Mouse (Mus musculus) MEL (cell line): Measurements from ENCODE around the gene Cd200r3. TPM values are rescaled to one million over a fixed set of nuclear protein-coding genes. Genes with fewer than 3 reads are reported as not detected.

ENCODE experiments used
- DNase-seq: peaks from one replicate; pipeline ENCODE4 v3.0.0; 2011; ENCODE audit warnings: low read depth, low spot score
- H3K27ac ChIP-seq: 2 replicates; pipeline ENCODE4 v1.5.1; 2012; ENCODE audit warnings: low read depth, mild to moderate bottlenecking, control low read depth, low read length, moderate library complexity; ENCODE audit not compliant: control insufficient read depth
- H3K27me3 ChIP-seq, 2 experiments: fragments of 150-350 bp in 1 of 2; sonication (generic) in 1 of 2; 2 replicates each; pipeline ENCODE4 v1.6.1; 2012; ENCODE audit warnings: low read length in 2 of 2, mild to moderate bottlenecking in 2 of 2, improper control_type of control experiment in 1 of 2, moderate library complexity in 1 of 2; ENCODE audit not compliant: insufficient read depth in 2 of 2, control insufficient read depth in 1 of 2
- H3K36me3 ChIP-seq, 2 experiments: 2 replicates each; pipeline ENCODE4 v1.6.1; 2012 to 2014; ENCODE audit warnings: low read length in 2 of 2, improper control_type of control experiment in 1 of 2, inconsistent platforms in 1 of 2, mild to moderate bottlenecking in 1 of 2; ENCODE audit not compliant: insufficient read depth in 2 of 2, control insufficient read depth in 1 of 2
- H3K4me1 ChIP-seq, 2 experiments: fragments of 150-350 bp in 1 of 2; sonication (generic) in 1 of 2; 2 replicates each; pipeline ENCODE4 v1.6.1; 2012; ENCODE audit warnings: low read length in 2 of 2, improper control_type of control experiment in 1 of 2, mild to moderate bottlenecking in 1 of 2; ENCODE audit not compliant: insufficient read depth in 2 of 2, control insufficient read depth in 1 of 2
- H3K4me3 ChIP-seq, 2 experiments: fragments of 150-350 bp in 1 of 2; sonication (generic) in 1 of 2; 2 replicates each; pipeline ENCODE4 v1.5.1; 2012; ENCODE audit warnings: low read depth in 2 of 2, low read length in 2 of 2, mild to moderate bottlenecking in 2 of 2, moderate library complexity in 2 of 2, control low read depth in 1 of 2, improper control_type of control experiment in 1 of 2; ENCODE audit not compliant: control insufficient read depth in 1 of 2, insufficient read depth in 1 of 2
- H3K79me2 ChIP-seq: 2 replicates; pipeline ENCODE4 v1.6.1; 2012; ENCODE audit warnings: mild to moderate bottlenecking, low read length, moderate library complexity; ENCODE audit not compliant: control insufficient read depth, poor library complexity, insufficient read depth
- H3K9ac ChIP-seq: 2 replicates; pipeline ENCODE4 v1.6.1; 2012; ENCODE audit warnings: low read depth, mild to moderate bottlenecking, control low read depth, low read length, moderate library complexity; ENCODE audit not compliant: control insufficient read depth, poor library complexity, severe bottlenecking
- H3K9me3 ChIP-seq: fragments of 150-350 bp; sonication (generic); replicated peaks from 2 replicates; pipeline ENCODE4 v1.6.1; 2012; ENCODE audit warnings: mild to moderate bottlenecking, low read length, improper control_type of control experiment, moderate library complexity; ENCODE audit not compliant: insufficient read depth
- BHLHE40 ChIP-seq: IDR thresholded peaks from 2 replicates; pipeline ENCODE4 v1.6.1; 2012; ENCODE audit warnings: low read depth, mild to moderate bottlenecking, inconsistent platforms, low read length, improper control_type of control experiment, borderline replicate concordance
- CHD1 ChIP-seq: IDR thresholded peaks from 2 replicates; pipeline ENCODE4 v1.6.1; 2012; ENCODE audit warnings: low read depth, mild to moderate bottlenecking, inconsistent platforms, low read length, improper control_type of control experiment
- CTCF ChIP-seq, 3 experiments: IDR thresholded peaks in 2 of 3; conservative IDR thresholded peaks in 1 of 3; 2 replicates each; pipeline ENCODE4 v1.5.1; 2011 to 2012; ENCODE audit warnings: low read length in 3 of 3, low read depth in 2 of 3, mild to moderate bottlenecking in 2 of 3, improper control_type of control experiment in 1 of 3, inconsistent platforms in 1 of 3, mixed read lengths in 1 of 3, moderate library complexity in 1 of 3; ENCODE audit not compliant: control insufficient read depth in 1 of 3, insufficient read depth in 1 of 3, poor library complexity in 1 of 3, severe bottlenecking in 1 of 3
- E2F4 ChIP-seq: IDR thresholded peaks from 2 replicates; pipeline ENCODE4 v1.6.1; 2011; ENCODE audit warnings: low read depth, low read length, improper control_type of control experiment, borderline replicate concordance
- ELF1 ChIP-seq: IDR thresholded peaks from 2 replicates; pipeline ENCODE4 v1.6.1; 2014; ENCODE audit warnings: low read depth, mild to moderate bottlenecking, inconsistent platforms, low read length, improper control_type of control experiment, moderate library complexity
- EP300 ChIP-seq, 2 experiments: IDR thresholded peaks; 2 replicates each; pipeline ENCODE4 v1.6.1; 2011; ENCODE audit warnings: improper control_type of control experiment in 2 of 2, low read length in 2 of 2, low read depth in 1 of 2, mild to moderate bottlenecking in 1 of 2
- ETS1 ChIP-seq: IDR thresholded peaks from 2 replicates; pipeline ENCODE4 v1.6.1; 2012; ENCODE audit warnings: low read depth, mild to moderate bottlenecking, inconsistent platforms, low read length, improper control_type of control experiment, moderate library complexity
- GABPA ChIP-seq: IDR thresholded peaks from 2 replicates; pipeline ENCODE4 v1.6.1; 2012; ENCODE audit warnings: low read depth, mild to moderate bottlenecking, inconsistent platforms, low read length, improper control_type of control experiment, moderate library complexity
- GATA1 ChIP-seq: IDR thresholded peaks from 2 replicates; pipeline ENCODE4 v1.6.1; 2011; ENCODE audit warnings: low read depth, low read length, improper control_type of control experiment
- HCFC1 ChIP-seq: IDR thresholded peaks from 2 replicates; pipeline ENCODE4 v1.6.1; 2012; ENCODE audit warnings: low read depth, mild to moderate bottlenecking, inconsistent platforms, low read length, improper control_type of control experiment, moderate library complexity
- KAT2A ChIP-seq: conservative IDR thresholded peaks from 2 replicates; pipeline ENCODE4 v1.6.1; 2012; ENCODE audit warnings: low read depth, low read length, improper control_type of control experiment, inconsistent platforms
- MAFK ChIP-seq: IDR thresholded peaks from 2 replicates; pipeline ENCODE4 v1.6.1; 2011; ENCODE audit warnings: low read depth, mild to moderate bottlenecking, low read length, improper control_type of control experiment, borderline replicate concordance
- MAX ChIP-seq: IDR thresholded peaks from 2 replicates; pipeline ENCODE4 v1.6.1; 2011; ENCODE audit warnings: low read length, improper control_type of control experiment
- MEF2A ChIP-seq: IDR thresholded peaks from 2 replicates; pipeline ENCODE4 v1.6.1; 2014; ENCODE audit warnings: low read depth, mild to moderate bottlenecking, inconsistent platforms, low read length, improper control_type of control experiment; ENCODE audit not compliant: poor library complexity, insufficient replicate concordance, severe bottlenecking; ENCODE audit errors: extremely low read depth
- MXI1 ChIP-seq: IDR thresholded peaks from 2 replicates; pipeline ENCODE4 v1.6.1; 2011; ENCODE audit warnings: mild to moderate bottlenecking, low read depth, low read length, improper control_type of control experiment
- MYB ChIP-seq: IDR thresholded peaks from 2 replicates; pipeline ENCODE4 v1.6.1; 2011; ENCODE audit warnings: mild to moderate bottlenecking, low read depth, low read length, improper control_type of control experiment
- MYC ChIP-seq: IDR thresholded peaks from 2 replicates; pipeline ENCODE4 v1.6.1; 2011; ENCODE audit warnings: low read depth, mild to moderate bottlenecking, low read length, improper control_type of control experiment, moderate library complexity
- NELFE ChIP-seq: IDR thresholded peaks from 2 replicates; pipeline ENCODE4 v1.6.1; 2011; ENCODE audit warnings: low read depth, low read length, improper control_type of control experiment
- POLR2AphosphoS2 ChIP-seq: IDR thresholded peaks from 2 replicates; pipeline ENCODE4 v1.6.1; 2011; ENCODE audit warnings: low read length, improper control_type of control experiment
- POLR2AphosphoS5 ChIP-seq: IDR thresholded peaks from 2 replicates; pipeline ENCODE4 v1.6.1; 2012; ENCODE audit warnings: low read depth, borderline replicate concordance, mild to moderate bottlenecking, inconsistent platforms, low read length, moderate library complexity, mixed read lengths
- RCOR1 ChIP-seq: IDR thresholded peaks from 2 replicates; pipeline ENCODE4 v1.6.1; 2012; ENCODE audit warnings: low read depth, mild to moderate bottlenecking, inconsistent platforms, low read length, improper control_type of control experiment
- SIN3A ChIP-seq: IDR thresholded peaks from 2 replicates; pipeline ENCODE4 v1.6.1; 2012; ENCODE audit warnings: low read length, improper control_type of control experiment, inconsistent platforms
- TAL1 ChIP-seq: IDR thresholded peaks from 2 replicates; pipeline ENCODE4 v1.6.1; 2012; ENCODE audit warnings: mild to moderate bottlenecking, inconsistent platforms, low read length, moderate library complexity, mixed read lengths
- TBP ChIP-seq: IDR thresholded peaks from 2 replicates; pipeline ENCODE4 v1.8.0; 2011; ENCODE audit warnings: low read depth, low read length, improper control_type of control experiment
- TCF12 ChIP-seq: IDR thresholded peaks from 2 replicates; pipeline ENCODE4 v1.6.1; 2014; ENCODE audit warnings: low read depth, mild to moderate bottlenecking, inconsistent platforms, low read length, improper control_type of control experiment, moderate library complexity
- USF1 ChIP-seq: IDR thresholded peaks from 2 replicates; pipeline ENCODE4 v1.6.1; 2014; ENCODE audit warnings: low read depth, mild to moderate bottlenecking, inconsistent platforms, low read length, improper control_type of control experiment, moderate library complexity
- ZC3H11A ChIP-seq: IDR thresholded peaks from 2 replicates; pipeline ENCODE4 v1.6.1; 2012; ENCODE audit warnings: low read depth, mild to moderate bottlenecking, inconsistent platforms, low read length, improper control_type of control experiment
- ZMIZ1 ChIP-seq: IDR thresholded peaks from 2 replicates; pipeline ENCODE4 v1.6.1; 2012; ENCODE audit warnings: low read depth, mild to moderate bottlenecking, inconsistent platforms, low read length, improper control_type of control experiment, moderate library complexity
- ZNF384 ChIP-seq: IDR thresholded peaks from 2 replicates; pipeline ENCODE4 v1.6.1; 2012; ENCODE audit warnings: low read depth, mild to moderate bottlenecking, inconsistent platforms, low read length, improper control_type of control experiment
- polyA plus RNA-seq, 2 experiments: library from polyadenylated mRNA; stranded (reverse) in 1 of 2; unstranded in 1 of 2; fragments of >175 nt in 1 of 2; fragments of >200 nt in 1 of 2; gene quantifications; 2 replicates each; pipeline versions ENCODE4 v1.2.1 to v1.2.4; 2012; ENCODE audit warnings: low replicate concordance in 2 of 2, low read depth in 1 of 2; ENCODE audit not compliant: insufficient read length in 2 of 2, insufficient read depth in 1 of 2, missing spikeins in 1 of 2
- total RNA-seq: library from RNA; depleted of rRNA; stranded (reverse); fragments of 300-350 nt; gene quantifications from 2 replicates; pipeline ENCODE4 v1.2.3, GENCODE M21; 2012

Gene Cd200r3
- total and polyA plus RNA-seq, 3 experiments, result 0.46 TPM; not detected in 1

DNA sequence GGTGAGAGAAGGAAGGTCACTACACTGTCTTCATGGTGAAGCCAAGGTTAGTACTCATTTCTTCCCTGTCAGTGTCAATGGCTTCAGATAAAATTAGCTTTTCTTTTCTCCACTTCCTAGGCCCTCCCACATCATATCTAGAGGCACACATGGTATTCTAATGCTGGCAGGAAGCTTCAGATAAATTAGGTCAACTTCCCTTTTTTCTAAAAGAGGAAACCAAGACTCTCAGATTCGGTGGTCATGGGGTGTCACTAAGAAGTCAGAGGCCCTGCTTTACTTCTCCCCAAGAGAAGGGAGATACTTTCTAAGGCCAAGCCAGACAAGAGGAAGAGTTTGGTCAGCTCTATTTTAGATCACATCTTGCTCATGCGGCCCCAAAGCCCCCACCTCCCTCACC, 19.3 kb downstream of the Cd200r3 start:
- peak overlapping the region; percentile 27; the same call in 1 of the 2 replicates for H3K27ac ChIP-seq
- peaks cover 0 to 32% of the 10 kb centered on the region in 2 experiments; a peak in 2 of 4 replicates for H3K4me1 ChIP-seq
- peak; percentile 92 for DNase-seq
- H3K79me2 ChIP-seq, result no peaks in the 10 kb centered on the region
- H3K36me3 ChIP-seq, result peaks cover 0 to 36% of the 10 kb centered on the region in 2 experiments; a peak in 2 of 4 replicates
- H3K4me3 ChIP-seq, result no peak overlapping the region
- H3K9ac ChIP-seq, result no peak overlapping the region
- H3K9me3 ChIP-seq, result no peaks in the 10 kb centered on the region
- TF ChIP-seq MAFK, result peak; percentile 59; the same call in 1 of the 2 replicates
- no peak for TF ChIP-seq ZC3H11A
- TF ChIP-seq HCFC1, result peak; percentile 48; the same call in 1 of the 2 replicates
- no peak for TF ChIP-seq ZMIZ1
- no peak for TF ChIP-seq POLR2AphosphoS2
- no peak for TF ChIP-seq ZNF384
- TF ChIP-seq MEF2A, result peak; percentile 96
- TF ChIP-seq MYB, result no peak
- TF ChIP-seq SIN3A, result peak; percentile 65
- TF ChIP-seq EP300 (IDR thresholded peaks at IDR 0.05; ENCODE audit: low read depth in 1 of 2, low read length in 2 of 2), result peak; percentile 98 to 99
- no peak for TF ChIP-seq NELFE
- TF ChIP-seq E2F4, result no peak
- peak; percentile 99 for TF ChIP-seq GATA1
- TF ChIP-seq CHD1, result no peak
- TF ChIP-seq MXI1, result 0 out of 2 replicates have a peak, but pooled peaks have one; percentile 48
- TF ChIP-seq CTCF (IDR thresholded peaks at IDR 0.05 in 2 of 3, conservative IDR thresholded peaks at IDR 0.05 in 1 of 3; ENCODE audit: control insufficient read depth in 1 of 3, insufficient read depth in 1 of 3, low read depth in 2 of 3, low read length in 3 of 3, poor library complexity in 1 of 3, severe bottlenecking in 1 of 3), result no peak
- TF ChIP-seq ELF1, result no peak
- TF ChIP-seq TCF12, result peak; percentile 99
- no peak for TF ChIP-seq MAX
- no peak for TF ChIP-seq BHLHE40
- TF ChIP-seq GABPA, result no peak
- no peak for TF ChIP-seq POLR2AphosphoS5
- TF ChIP-seq TBP, result 0 out of 2 replicates have a peak, but pooled peaks have one; percentile 51
- TF ChIP-seq RCOR1, result peak; percentile 100
- peak; percentile 94 for TF ChIP-seq ETS1
- TF ChIP-seq MYC, result peak; percentile 48; the same call in 1 of the 2 replicates
- no peak for TF ChIP-seq USF1
- peak; percentile 97 for TF ChIP-seq TAL1
- no peak for TF ChIP-seq KAT2A
- H3K27me3 ChIP-seq, result no peaks in the 10 kb centered on the region
